Mouse (Mus musculus): ENCODE measurements at regions not wholly inside any gene's neighbourhood (a gene's known extent, or its start where the extent isn't known, plus 50 kb on each side); places are given as distances from the start of the nearest gene placed in this dataset.

- TF ChIP-seq CTCF (IDR thresholded peaks at IDR 0.05; ENCODE audit: control insufficient read depth, insufficient read depth, low read length) (no peak), POLR2A (IDR thresholded peaks at IDR 0.05; ENCODE audit: borderline replicate concordance, control insufficient read depth, low read depth, low read length) (no peak)
Observed at GRCm38 (mm10) chr8:35192515-35192914, 573.1 kb upstream of the Gm19410 start.

Data from bone marrow, adult 2 months (tissue).